In the genomic region with DNA sequence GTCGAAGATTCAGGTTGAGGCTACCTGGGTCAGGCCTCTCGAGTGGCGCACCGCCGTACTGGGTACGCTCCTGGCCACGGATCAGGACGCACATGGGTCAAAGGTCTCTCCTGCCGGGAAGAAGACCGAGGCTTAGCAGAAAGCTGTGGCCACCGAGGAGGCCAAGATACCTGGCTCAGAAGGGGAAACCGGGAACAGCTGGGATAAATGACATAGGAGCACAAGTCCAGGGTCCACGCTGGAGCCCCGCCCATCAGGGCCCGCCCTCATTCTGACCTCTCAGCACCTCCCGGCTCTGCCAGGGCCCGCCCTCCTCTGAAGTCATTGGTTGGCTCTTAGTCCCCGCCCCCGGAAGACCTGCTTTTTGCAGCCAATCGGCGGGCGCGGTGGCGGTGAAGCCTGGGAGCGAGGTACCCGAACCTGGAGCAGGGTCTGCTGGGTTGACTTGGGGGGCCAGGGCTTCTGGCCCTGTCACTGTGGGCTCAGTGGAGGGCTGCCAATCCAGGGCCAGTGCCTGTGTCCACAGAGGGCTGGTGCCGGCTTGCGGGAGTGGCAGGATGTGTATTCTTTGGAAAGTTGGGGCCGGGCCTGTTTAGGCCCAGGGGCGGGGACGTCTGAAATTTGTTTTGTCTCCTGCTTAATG, we compare ENCODE assay signal across 8 mouse cellular contexts. TPM values are rescaled to one million over a fixed set of nuclear protein-coding genes. Genes with fewer than 3 reads are reported as not detected.
DNase-seq lines count a peak whose midpoint lies in the region; ATAC-seq lines count a peak whose summit lies in the region.

Gene Lysmd4, plus strand, starts transcription at position 325 of the 643 bp plus-strand sequence.

- peaks cover 11% of the 10 kb centered on the region; the same call in 1 of the 2 replicates for H3K79me2 ChIP-seq in macrophage (ENCODE audit: inconsistent target)

- H3K4me1 ChIP-seq in hindbrain, embryonic 16.5 days (ENCODE audit: control insufficient read depth, insufficient read depth, low read depth, low read length), result peaks cover 19% of the 10 kb centered on the region

- peaks cover 6% of the 10 kb centered on the region for H3K36me3 ChIP-seq in hindbrain, embryonic 16.5 days (ENCODE audit: control insufficient read depth, insufficient read depth, low read length)
- H3K36me3 ChIP-seq in macrophage (ENCODE audit: inconsistent target), result peaks cover 5% of the 10 kb centered on the region; the same call in 1 of the 2 replicates

- peak within 1 kb of the TSS; percentile 80 for H3K9ac ChIP-seq in hindbrain, embryonic 16.5 days (ENCODE audit: low read depth, low read length)

- 6% methylated on average over 31 of the region's 31 CpGs for WGBS in hindbrain, embryonic 16.5 days
- 3% methylated on average over 31 of the region's 31 CpGs for WGBS in macrophage (ENCODE audit: missing documents)

- no peaks in the 10 kb centered on the region for H3K27me3 ChIP-seq in hindbrain, embryonic 16.5 days (replicated peaks; ENCODE audit: control insufficient read depth, insufficient read depth, low read length)

- DNase-seq in WW6 (ENCODE audit: low read depth, low spot score), result peak; percentile 73
- DNase-seq in cerebellum, postnatal 4 days (ENCODE audit: low spot score in 2 of 2), result peak; percentile 91 to 95
- peak; percentile 98 for DNase-seq in gastrocnemius, adult 18-20 months (ENCODE audit: low spot score)
- DNase-seq in left cerebral cortex, adult 18-20 months (ENCODE audit: low spot score in 2 of 2), result peak; percentile 95 to 96
- peak; percentile 97 for DNase-seq in right cerebral cortex, adult 18-20 months
- peak; percentile 84 for DNase-seq in urinary bladder, postnatal 10 days (ENCODE audit: low spot score)

- H3K27ac ChIP-seq in hindbrain, embryonic 16.5 days (ENCODE audit: low read depth, low read length), result peak within 1 kb of the TSS; percentile 59
- H3K27ac ChIP-seq in macrophage, result peak within 1 kb of the TSS; percentile 33

- H3K9me3 ChIP-seq in hindbrain, embryonic 16.5 days (ENCODE audit: control insufficient read depth, low read length), result no peaks in the 10 kb centered on the region

- H3K4me2 ChIP-seq in hindbrain, embryonic 16.5 days (ENCODE audit: low read length), result peak within 1 kb of the TSS; percentile 95

- peak within 1 kb of the TSS; percentile 76 for H3K4me3 ChIP-seq in hindbrain, embryonic 16.5 days (ENCODE audit: low read length)
- H3K4me3 ChIP-seq in macrophage (ENCODE audit: inconsistent target), result peak within 1 kb of the TSS; percentile 92

- peak; percentile 97 for ATAC-seq in hindbrain, embryonic 16.5 days

RNA-seq across cellular contexts. Expression of gene Lysmd4, which starts in this region (rescaled TPM):
- 1 to 10 TPM; 7.0 to 7.8 TPM for total RNA-seq in gastrocnemius, adult 18-20 months (2021)
- 37.5 and 41.2 TPM in 2 replicates for polyA plus RNA-seq in hindbrain, embryonic 16.5 days (2015; fragmentation: Nextera tagmentation; extraction: Ambion mirVana)
- total RNA-seq in left cerebral cortex, adult 18-20 months (2021), result 10 to 100 TPM; 30.8 to 35.5 TPM
- total RNA-seq in macrophage (2018; cell fraction: chromatin; rRNA removed), result 10 to 100 TPM in 6 of 26 experiments, 1 to 10 TPM in 20; 2.7 to 14.5 (median 7.4) TPM
- 1 to 10 TPM; 2.8 to 7.6 (median 5.9) TPM for total RNA-seq in macrophage (2018; cell fraction: cytosol; rRNA removed)
- 10 to 100 TPM in 6 of 26 experiments, 1 to 10 TPM in 20; 2.4 to 16.1 (median 6.8) TPM for total RNA-seq in macrophage (2018; cell fraction: nucleus; rRNA removed)
- 5.3 to 8.5 TPM (median 6.2 TPM) in 3 replicates for polyA plus RNA-seq in macrophage (2018)

Comparison
In these comparisons a context has a peak if more than half of its experiments do, and no peak if none do; other contexts are left out.
1. Peak in every context shown above with its lines: DNase-seq, ATAC-seq, H3K4me3 ChIP-seq and H3K27ac ChIP-seq.